In genomic region chr11:6705516-6705915, GRCm38 (mm10) we compare ENCODE assay signal across 25 mouse cellular contexts. TPM values are rescaled to one million over a fixed set of nuclear protein-coding genes. Genes with fewer than 3 reads are reported as not detected.
DNase-seq lines count a peak whose midpoint lies in the region; TF ChIP-seq lines count a peak whose summit lies in the region.
"Had no signal": no experiment of that assay in that cellular context is flagged by ENCODE, and none has a peak within 500 bp of the region (broad histone marks: within the 10 kb centered on the region; RNA-seq: fewer than 3 reads in every experiment).

No protein-coding gene starts in this region.

- H3K27ac ChIP-seq in layer of hippocampus, adult 2 months = 0 out of 2 replicates have a peak overlapping the region, but pooled peaks have one; percentile 33
- H3K27ac ChIP-seq in gastrocnemius, adult 2 months = no peak overlapping the region
- H3K27ac ChIP-seq: embryonic facial prominence, embryonic 15.5 days; forebrain, embryonic 10.5 days; forebrain, embryonic 15.5 days; heart, embryonic 13.5 days; hindbrain, embryonic 12.5 days; hindbrain, postnatal 0 days; intestine, embryonic 15.5 days had no signal

- no peak for TF ChIP-seq CTCF in layer of hippocampus, adult 2 months (conservative IDR thresholded peaks at IDR 0.05)
- no peak for TF ChIP-seq CTCF in gastrocnemius, adult 2 months (IDR thresholded peaks at IDR 0.05)

- H3K4me3 ChIP-seq in layer of hippocampus, adult 2 months = no peak overlapping the region
- H3K4me3 ChIP-seq in gastrocnemius, adult 2 months = no peak overlapping the region
- H3K4me3 ChIP-seq: embryonic facial prominence, embryonic 15.5 days; erythroblast, embryonic 14.5 days; forebrain, embryonic 10.5 days; forebrain, embryonic 15.5 days; heart, embryonic 13.5 days; hindbrain, embryonic 12.5 days; intestine, embryonic 15.5 days had no signal

- DNase-seq in layer of hippocampus, adult 2 months (ENCODE audit: low spot score in 2 of 2) = no peak
- DNase-seq in layer of hippocampus, adult 9-11 months = no peak
- peak; percentile 15 for DNase-seq in thymus, postnatal 0 days (ENCODE audit: low spot score)
- no peak for DNase-seq in thymus, adult 18-20 months
- peak; percentile 66 for DNase-seq in induced T-regulatory cell, adult 2 months (ENCODE audit: low read depth)
- no peak for DNase-seq in gastrocnemius, adult 2 months
- DNase-seq in adrenal gland, adult 2 months = no peak
- DNase-seq: adrenal gland, adult 8-10 months; adrenal gland, postnatal 36 days; cerebellum, adult 11 months; cerebellum, adult 8-10 months; cerebellum, postnatal 14 days; embryo, embryonic 11 days; gastrocnemius, postnatal 14 days; heart, postnatal 36 days had no signal

- intact Hi-C loops in gastrocnemius, adult 2 months (cut with DNase I) = no loop called here

RNA-seq across cellular contexts. Expression of gene Ramp3, which starts 47.2 kb away (rescaled TPM):
- 1 to 10 TPM; 6.1 to 7.6 TPM for total RNA-seq in layer of hippocampus, adult 2 months (2021)
- polyA plus RNA-seq in thymus, postnatal 0 days (2015; fragmentation: Nextera tagmentation; extraction: Ambion mirVana) = 14.8 and 18.4 TPM in 2 replicates
- 1 to 10 TPM in 1 of 2 experiments, under 1 TPM in 1; 0.46 to 1.2 TPM for total RNA-seq in gastrocnemius, adult 2 months (2021)
- total RNA-seq in adrenal gland, adult 2 months (2021) = 10 to 100 TPM; 15.9 to 21.7 TPM
- polyA plus RNA-seq in adrenal gland, adult 2 months (2012; rRNA removed) = 25.3 and 30.7 TPM in 2 replicates
- total RNA-seq: common myeloid progenitor, adult 5-6 weeks; granulocyte monocyte progenitor cell, adult 5-6 weeks had no signal
- polyA plus RNA-seq: erythroblast, embryonic 14.5 days had no signal

Comparison
In these comparisons a context has a peak if more than half of its experiments do, and no peak if none do; other contexts are left out.
1. DNase-seq: peak in thymus, postnatal 0 days (single experiment) and induced T-regulatory cell, adult 2 months (single experiment); none in layer of hippocampus, adult 2 months (0 of 2), layer of hippocampus, adult 9-11 months (single experiment), thymus, adult 18-20 months (0 of 2), gastrocnemius, adult 2 months (single experiment) and adrenal gland, adult 2 months (single experiment).